Mouse (Mus musculus): ENCODE results near the gene Stk33. TPM values are rescaled to one million over a fixed set of nuclear protein-coding genes. Genes with fewer than 3 reads are reported as not detected.

The Stk33 gene
- polyA plus RNA-seq, 1 experiment from 2014 or later: 0.10 TPM

GRCm38 (mm10) chr7:109282106-109282505 is 156.8 kb downstream of the Stk33 start:
- Histone ChIP-seq H3K9ac (no peak overlapping the region), H3K36me3 (replicated peaks) (no peaks in the 10 kb centered on the region), H3K4me3 (replicated peaks) (no peak overlapping the region), H3K4me1 (replicated peaks) (no peaks in the 10 kb centered on the region), H3K27ac (replicated peaks) (no peak overlapping the region), H3K9me3 (replicated peaks) (no peaks in the 10 kb centered on the region), H3K4me2 (no peak overlapping the region), H3K27me3 (no peaks in the 10 kb centered on the region)
- ATAC-seq (ENCODE audit: insufficient read depth): no peak
- WGBS (ENCODE audit: insufficient replicate concordance): 69% methylated on average over 4 of the region's 4 CpGs

DNA sequence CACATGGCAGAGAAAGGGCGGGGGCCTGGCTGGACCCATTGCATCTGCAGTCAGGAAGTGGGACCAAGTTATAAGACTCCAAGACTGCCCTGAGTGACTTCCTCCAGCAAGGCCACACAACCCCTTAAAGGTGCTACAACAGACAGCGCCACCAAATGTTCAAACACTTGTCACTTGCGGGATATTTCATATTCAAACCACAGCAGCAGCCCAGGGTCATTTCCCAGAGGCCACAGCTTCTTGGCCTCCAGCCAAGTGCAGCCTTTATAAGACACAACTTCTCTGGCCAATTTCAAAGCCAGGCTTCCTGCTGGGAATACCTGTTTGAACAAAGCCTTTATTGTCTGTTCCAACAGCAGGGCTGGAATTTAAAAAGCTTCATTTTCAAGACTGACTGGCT is 162.3 kb downstream of the Stk33 start:
- Histone ChIP-seq H3K9me3 (replicated peaks) (no peaks in the 10 kb centered on the region), H3K27ac (replicated peaks) (no peak overlapping the region), H3K9ac (no peak overlapping the region), H3K36me3 (replicated peaks) (no peaks in the 10 kb centered on the region), H3K4me3 (replicated peaks) (no peak overlapping the region), H3K4me1 (replicated peaks) (no peaks in the 10 kb centered on the region), H3K27me3 (no peaks in the 10 kb centered on the region), H3K4me2 (no peak overlapping the region)
- WGBS (ENCODE audit: insufficient replicate concordance): 41% methylated on average over 3 of the region's 3 CpGs
- no peak for ATAC-seq (ENCODE audit: insufficient read depth)

DNA sequence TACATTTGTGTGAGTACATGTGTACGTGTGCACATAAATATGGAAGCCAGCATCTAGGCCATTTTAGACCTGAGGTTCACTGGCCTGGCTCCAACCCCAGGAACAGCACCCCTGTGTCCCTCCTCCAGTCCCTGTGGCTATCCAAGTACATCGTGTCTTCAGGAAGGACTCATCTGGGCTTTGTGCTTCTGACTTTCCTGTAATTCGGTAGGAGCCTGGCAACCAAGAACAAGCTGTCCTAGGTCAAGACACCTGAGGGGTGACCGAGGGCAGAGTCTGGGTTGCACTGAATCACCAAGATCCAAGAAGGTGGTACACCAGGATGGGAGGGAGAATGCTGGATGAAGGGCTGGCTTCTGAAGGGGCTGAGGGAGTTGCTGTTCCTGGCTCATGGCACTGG is 163.0 kb downstream of the Stk33 start:
- no peak overlapping the region for H3K9ac ChIP-seq
- no peak overlapping the region for H3K4me2 ChIP-seq
- no peak for ATAC-seq (ENCODE audit: insufficient read depth)
- no peak overlapping the region for H3K27ac ChIP-seq (replicated peaks)
- no peaks in the 10 kb centered on the region for H3K27me3 ChIP-seq
- H3K4me1 ChIP-seq (replicated peaks): no peaks in the 10 kb centered on the region
- no peak overlapping the region for H3K4me3 ChIP-seq (replicated peaks)
- 49% methylated on average over 4 of the region's 4 CpGs for WGBS (ENCODE audit: insufficient replicate concordance)
- H3K36me3 ChIP-seq (replicated peaks): no peaks in the 10 kb centered on the region
- no peaks in the 10 kb centered on the region for H3K9me3 ChIP-seq (replicated peaks)

DNA sequence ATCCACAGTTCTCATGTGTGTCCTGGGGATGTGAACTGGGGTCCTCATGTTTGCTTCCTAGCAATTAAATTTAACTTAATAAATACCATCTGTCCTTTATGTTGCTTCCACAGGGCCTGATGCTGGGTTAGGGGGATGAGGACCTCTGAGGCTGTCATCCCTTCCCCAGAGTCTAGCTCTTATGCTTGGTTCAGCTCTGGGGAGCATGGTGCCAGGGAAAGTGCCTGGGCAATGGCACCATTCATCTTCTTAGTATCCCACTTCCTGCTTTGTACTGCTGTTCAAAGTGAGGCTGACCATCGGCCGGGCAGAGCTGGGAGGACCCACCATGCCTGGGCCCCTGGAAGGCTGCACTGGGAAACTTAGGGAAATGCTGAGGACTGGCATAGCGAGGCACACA is 163.7 kb downstream of the Stk33 start:
- Histone ChIP-seq H3K27ac (replicated peaks) (no peak overlapping the region), H3K9me3 (replicated peaks) (no peaks in the 10 kb centered on the region), H3K4me1 (replicated peaks) (no peaks in the 10 kb centered on the region), H3K9ac (no peak overlapping the region), H3K4me2 (no peak overlapping the region), H3K36me3 (replicated peaks) (no peaks in the 10 kb centered on the region), H3K27me3 (no peaks in the 10 kb centered on the region), H3K4me3 (replicated peaks) (no peak overlapping the region)
- 69% methylated on average over 3 of the region's 3 CpGs for WGBS (ENCODE audit: insufficient replicate concordance)
- no peak for ATAC-seq (ENCODE audit: insufficient read depth)

DNA sequence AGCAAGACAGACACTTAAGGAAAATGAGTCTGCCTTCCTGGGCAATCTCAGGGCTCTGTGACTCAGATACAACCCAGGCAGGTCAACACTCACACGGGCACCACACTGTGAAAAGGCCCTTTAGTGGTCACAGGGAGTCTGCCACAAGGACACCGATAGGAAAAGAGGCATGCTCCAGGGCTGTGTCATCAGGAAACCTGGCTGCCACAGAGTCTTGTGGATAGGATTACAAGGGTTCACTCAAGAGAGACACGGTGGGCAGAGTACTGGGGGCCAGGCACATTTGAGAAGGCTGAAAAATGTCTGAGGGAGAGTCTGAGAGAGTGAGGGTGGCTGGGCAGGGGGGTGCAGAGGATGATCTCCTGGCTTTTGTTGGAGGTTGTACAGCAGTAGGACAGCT is 164.6 kb downstream of the Stk33 start:
- no peak overlapping the region for H3K9ac ChIP-seq
- H3K4me3 ChIP-seq (replicated peaks): no peak overlapping the region
- WGBS (ENCODE audit: insufficient replicate concordance): 35% methylated on average over 3 of the region's 3 CpGs
- ATAC-seq (ENCODE audit: insufficient read depth): no peak
- no peaks in the 10 kb centered on the region for H3K9me3 ChIP-seq (replicated peaks)
- no peaks in the 10 kb centered on the region for H3K36me3 ChIP-seq (replicated peaks)
- H3K27me3 ChIP-seq: no peaks in the 10 kb centered on the region
- H3K4me2 ChIP-seq: no peak overlapping the region
- H3K27ac ChIP-seq (replicated peaks): no peak overlapping the region
- no peaks in the 10 kb centered on the region for H3K4me1 ChIP-seq (replicated peaks)

DNA sequence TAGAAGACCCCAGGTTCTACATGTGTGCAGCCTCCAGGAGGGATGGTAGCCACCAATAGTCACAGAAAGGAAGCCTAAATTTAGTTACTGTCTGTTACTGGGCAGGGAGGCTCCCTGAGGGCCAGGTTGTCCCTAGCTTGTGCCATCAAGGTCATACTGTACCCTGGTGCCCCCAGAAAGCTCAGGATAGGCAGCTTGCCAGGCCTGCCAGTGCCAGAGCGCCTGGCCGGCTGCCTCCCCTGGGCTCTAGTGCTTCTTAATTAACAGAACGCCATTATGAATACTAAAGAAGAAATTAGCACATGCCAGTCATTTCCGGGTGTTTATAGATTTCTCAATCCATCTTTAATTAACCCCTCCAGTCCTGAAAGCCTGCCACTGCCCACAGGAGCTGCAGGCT is 169.8 kb downstream of the Stk33 start:
- 58% methylated on average over 4 of the region's 4 CpGs for WGBS (ENCODE audit: insufficient replicate concordance)
- no peak overlapping the region for H3K27ac ChIP-seq (replicated peaks)
- ATAC-seq (ENCODE audit: insufficient read depth): no peak
- no peaks in the 10 kb centered on the region for H3K9me3 ChIP-seq (replicated peaks)
- no peak overlapping the region for H3K9ac ChIP-seq
- no peaks in the 10 kb centered on the region for H3K36me3 ChIP-seq (replicated peaks)
- H3K4me3 ChIP-seq (replicated peaks): no peak overlapping the region
- no peaks in the 10 kb centered on the region for H3K27me3 ChIP-seq
- no peaks in the 10 kb centered on the region for H3K4me1 ChIP-seq (replicated peaks)
- H3K4me2 ChIP-seq: no peak overlapping the region

- ATAC-seq (ENCODE audit: insufficient read depth): no peak
- H3K36me3 ChIP-seq (replicated peaks): no peaks in the 10 kb centered on the region
- no peak overlapping the region for H3K4me2 ChIP-seq
- H3K27me3 ChIP-seq: no peaks in the 10 kb centered on the region
- no peak overlapping the region for H3K9ac ChIP-seq
- no peaks in the 10 kb centered on the region for H3K9me3 ChIP-seq (replicated peaks)
- no peaks in the 10 kb centered on the region for H3K4me1 ChIP-seq (replicated peaks)
- H3K27ac ChIP-seq (replicated peaks): no peak overlapping the region
- H3K4me3 ChIP-seq (replicated peaks): no peak overlapping the region
- 36% methylated on average over 4 of the region's 4 CpGs for WGBS (ENCODE audit: insufficient replicate concordance)
These were observed 171.5 kb downstream of the Stk33 start for GRCm38 (mm10) chr7:109267370-109267769.

DNA sequence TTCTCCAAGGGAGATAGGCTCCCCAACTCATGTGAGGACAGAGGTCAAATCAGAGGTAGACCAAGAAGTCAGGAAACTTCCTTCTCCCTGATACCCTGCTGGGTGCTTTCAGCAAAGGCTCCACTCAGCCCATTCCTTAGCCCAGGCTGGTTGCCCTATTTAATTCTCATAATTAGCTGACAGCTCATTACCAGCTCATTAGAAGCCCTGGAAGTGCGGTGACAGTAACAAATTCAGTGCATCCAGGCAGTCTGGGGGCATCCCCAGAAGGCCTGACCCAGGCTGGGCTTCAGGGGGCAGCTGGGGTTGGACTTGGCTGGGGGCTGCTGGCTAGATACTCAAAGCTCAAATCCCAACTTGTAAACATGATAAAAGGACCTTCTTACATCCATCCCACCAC is 172.7 kb downstream of the Stk33 start:
- no peaks in the 10 kb centered on the region for H3K4me1 ChIP-seq (replicated peaks)
- no peak overlapping the region for H3K27ac ChIP-seq (replicated peaks)
- H3K9me3 ChIP-seq (replicated peaks): no peaks in the 10 kb centered on the region
- H3K4me2 ChIP-seq: no peak overlapping the region
- no peaks in the 10 kb centered on the region for H3K36me3 ChIP-seq (replicated peaks)
- ATAC-seq (ENCODE audit: insufficient read depth): no peak
- WGBS (ENCODE audit: insufficient replicate concordance): 45% methylated on average over 1 of the region's 1 CpGs
- H3K9ac ChIP-seq: no peak overlapping the region
- H3K4me3 ChIP-seq (replicated peaks): no peak overlapping the region
- H3K27me3 ChIP-seq: no peaks in the 10 kb centered on the region

GRCm38 (mm10) chr7:109265606-109266005 is 173.3 kb downstream of the Stk33 start:
- ATAC-seq (ENCODE audit: insufficient read depth): no peak
- Histone ChIP-seq H3K4me3 (replicated peaks) (no peak overlapping the region), H3K27me3 (no peaks in the 10 kb centered on the region), H3K4me2 (no peak overlapping the region), H3K9me3 (replicated peaks) (no peaks in the 10 kb centered on the region), H3K9ac (no peak overlapping the region), H3K36me3 (replicated peaks) (no peaks in the 10 kb centered on the region), H3K4me1 (replicated peaks) (no peaks in the 10 kb centered on the region), H3K27ac (replicated peaks) (no peak overlapping the region)
- 18% methylated on average over 5 of the region's 5 CpGs for WGBS (ENCODE audit: insufficient replicate concordance)

DNA sequence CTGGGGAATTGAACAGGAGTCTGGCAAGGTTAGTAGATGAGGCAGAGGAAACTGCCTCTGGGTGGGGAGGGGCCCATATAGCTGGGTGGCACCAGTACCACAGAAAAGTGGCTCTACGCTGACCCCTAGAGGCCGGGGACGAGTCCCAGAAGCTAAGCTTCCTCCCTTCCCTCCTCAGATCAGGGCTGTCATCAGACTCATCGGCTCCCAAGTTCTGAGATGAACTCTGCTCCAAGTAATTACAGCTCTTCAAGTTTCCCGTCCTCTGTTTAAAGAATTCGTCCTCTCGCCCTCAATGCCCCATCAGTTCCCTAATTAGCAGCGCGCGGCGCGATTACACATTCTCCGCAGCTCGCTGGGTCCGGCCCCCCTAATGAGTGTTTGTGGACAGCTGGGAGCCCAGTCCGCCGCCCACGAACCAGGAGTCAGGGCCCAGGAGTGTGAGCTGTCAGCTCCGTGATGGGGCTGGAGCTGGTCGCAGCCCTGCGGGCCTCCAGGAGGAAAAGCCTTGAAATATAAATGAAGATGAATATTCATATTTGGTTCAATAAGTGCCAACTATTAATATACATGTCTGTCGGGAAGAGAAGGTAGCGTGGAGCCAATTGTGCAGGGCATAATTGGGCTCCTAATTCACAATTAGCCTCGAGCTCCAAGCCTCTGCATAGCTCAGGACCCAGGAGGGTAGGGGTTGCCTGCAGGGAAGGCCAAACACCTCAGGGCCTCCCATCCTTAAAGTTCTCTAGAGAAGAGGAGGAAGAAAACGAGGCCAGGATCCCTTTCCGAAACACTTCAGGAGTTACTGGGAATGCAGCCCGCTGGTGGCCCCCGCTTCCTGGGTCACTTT is 183.2 kb downstream of the Stk33 start:
- Histone ChIP-seq H3K27me3 (no peaks in the 10 kb centered on the region), H3K4me3 (replicated peaks) (no peak overlapping the region), H3K9ac (no peak overlapping the region), H3K4me1 (replicated peaks) (no peaks in the 10 kb centered on the region), H3K9me3 (replicated peaks) (no peaks in the 10 kb centered on the region), H3K4me2 (no peak overlapping the region), H3K27ac (replicated peaks) (no peak overlapping the region), H3K36me3 (replicated peaks) (no peaks in the 10 kb centered on the region)
- 24% methylated on average over 28 of the region's 28 CpGs for WGBS (ENCODE audit: insufficient replicate concordance)
- ATAC-seq (ENCODE audit: insufficient read depth): no peak

- Histone ChIP-seq H3K4me2 (no peak overlapping the region), H3K27ac (replicated peaks) (no peak overlapping the region), H3K27me3 (no peaks in the 10 kb centered on the region), H3K9ac (no peak overlapping the region), H3K4me3 (replicated peaks) (no peak overlapping the region), H3K9me3 (replicated peaks) (no peaks in the 10 kb centered on the region), H3K36me3 (replicated peaks) (no peaks in the 10 kb centered on the region), H3K4me1 (replicated peaks) (no peaks in the 10 kb centered on the region)
- no peak for ATAC-seq (ENCODE audit: insufficient read depth)
- 81% methylated on average over 3 of the region's 3 CpGs for WGBS (ENCODE audit: insufficient replicate concordance)
These were observed 187.5 kb downstream of the Stk33 start for GRCm38 (mm10) chr7:109251418-109251817.

DNA sequence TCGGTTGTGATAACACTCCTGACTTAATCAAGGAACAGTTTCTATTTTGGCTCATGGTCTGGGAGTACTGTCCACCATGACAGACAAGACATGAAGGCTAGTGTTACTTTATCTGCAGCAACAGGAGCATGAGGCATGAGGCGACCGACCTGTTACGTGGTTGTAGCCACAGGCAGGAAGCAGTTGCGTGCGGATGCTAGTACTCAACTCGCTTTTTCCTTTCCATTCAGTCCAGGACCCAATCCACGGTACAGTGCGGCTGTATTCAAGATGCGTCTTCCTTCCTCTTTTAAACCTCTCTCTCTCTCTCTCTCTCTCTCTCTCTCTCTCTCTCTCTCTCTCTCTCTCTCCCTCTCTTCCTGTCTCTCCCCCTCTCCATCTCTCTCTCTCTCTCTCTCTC is 194.1 kb downstream of the Stk33 start:
- no peaks in the 10 kb centered on the region for H3K9me3 ChIP-seq (replicated peaks)

More for the DNA sequence above, 194.1 kb downstream of the Stk33 start:
- Histone ChIP-seq H3K4me2 (no peak overlapping the region), H3K27ac (replicated peaks) (no peak overlapping the region), H3K27me3 (no peaks in the 10 kb centered on the region), H3K4me3 (replicated peaks) (no peak overlapping the region), H3K9ac (no peak overlapping the region), H3K36me3 (replicated peaks) (no peaks in the 10 kb centered on the region), H3K4me1 (replicated peaks) (no peaks in the 10 kb centered on the region)
- 21% methylated on average over 10 of the region's 10 CpGs for WGBS (ENCODE audit: insufficient replicate concordance)
- no peak for ATAC-seq (ENCODE audit: insufficient read depth)
